Mouse (Mus musculus) midbrain, embryonic 16.5 days (tissue): ENCODE data around the gene Ddr1. TPM values are rescaled to one million over a fixed set of nuclear protein-coding genes. Genes with fewer than 3 reads are reported as not detected.

Experiments used
- ATAC-seq: fragments of 200-750 bp; cut with Nextera tagmentation; 2 replicates; pipeline ENCODE4 v1.8.0; 2017; ENCODE audit warnings: moderate TSS enrichment
- H3K27ac ChIP-seq: fragments of 300-500 bp; sonication (generic); 2 replicates; pipeline ENCODE4 v1.5.1; 2014; ENCODE audit warnings: mild to moderate bottlenecking, low read length, mixed read lengths
- H3K27me3 ChIP-seq: fragments of 300-500 bp; sonication (generic); 2 replicates; pipeline ENCODE4 v1.6.1; 2014; ENCODE audit warnings: low read depth, low read length, mixed read lengths; ENCODE audit not compliant: control insufficient read depth, insufficient read depth
- H3K36me3 ChIP-seq: fragments of 300-500 bp; sonication (generic); 2 replicates; pipeline ENCODE4 v1.6.1; 2014; ENCODE audit warnings: mild to moderate bottlenecking, low read length, moderate library complexity, mixed read lengths; ENCODE audit not compliant: control insufficient read depth, insufficient read depth
- H3K4me1 ChIP-seq: fragments of 300-500 bp; sonication (generic); 2 replicates; pipeline ENCODE4 v1.6.1; 2014; ENCODE audit warnings: mild to moderate bottlenecking, low read length, mixed read lengths; ENCODE audit not compliant: control insufficient read depth, insufficient read depth
- H3K4me2 ChIP-seq: fragments of 300-500 bp; sonication (generic); 2 replicates; pipeline ENCODE4 v1.6.1; 2014; ENCODE audit warnings: mild to moderate bottlenecking, low read length, mixed read lengths
- H3K4me3 ChIP-seq: fragments of 300-500 bp; sonication (generic); 2 replicates; pipeline ENCODE4 v1.5.1; 2014; ENCODE audit warnings: low read depth, mild to moderate bottlenecking, low read length, moderate library complexity, mixed read lengths
- H3K9ac ChIP-seq: fragments of 300-500 bp; sonication (generic); 2 replicates; pipeline ENCODE4 v1.6.1; 2014; ENCODE audit warnings: low read depth, low read length, mixed read lengths
- H3K9me3 ChIP-seq: fragments of 300-500 bp; sonication (generic); replicated peaks from 2 replicates; pipeline ENCODE4 v1.6.1; 2014; ENCODE audit warnings: mild to moderate bottlenecking, low read length, mixed read lengths; ENCODE audit not compliant: control insufficient read depth, poor library complexity, severe bottlenecking
- WGBS: fragments of 180-500 bp; shearing (Covaris S2); extraction: QIAGEN DNeasy Blood & Tissue Kit; methylation state at CpG from one replicate; pipeline ENCODE4 v1.1.7; 2014; 5-methylcytosine and 5-hydroxymethylcytosine counted together
- polyA plus RNA-seq: library from polyadenylated mRNA; unstranded; fragments of >200 nt; fragmentation: Nextera tagmentation; extraction: Ambion mirVana; gene quantifications from 2 replicates; pipeline ENCODE4 v1.2.1, GENCODE M21; 2015

The Ddr1 gene
- polyA plus RNA-seq, 1 experiment from 2014 or later = 87.8 TPM

DNA sequence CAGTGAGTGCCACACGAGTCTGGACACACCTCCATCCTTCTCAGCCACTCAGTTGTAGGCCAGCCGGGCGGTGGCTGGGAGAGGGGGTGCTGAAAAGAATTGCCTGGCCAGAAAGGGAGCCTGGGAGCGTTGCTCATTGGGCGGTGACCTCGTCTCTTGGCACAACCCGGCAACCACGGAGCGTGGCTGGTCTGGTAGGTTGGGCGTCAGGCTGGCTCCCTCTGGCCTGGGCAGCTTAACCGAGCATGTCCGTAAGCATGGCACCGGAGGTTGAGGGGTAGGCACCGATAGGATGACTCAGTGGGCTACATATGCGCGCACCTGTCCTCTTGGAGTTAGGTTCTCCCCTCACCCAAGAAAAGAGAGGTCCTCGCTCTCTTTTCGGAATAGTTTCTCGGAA, 4.5 kb downstream of the Ddr1 start:
- Histone ChIP-seq H3K27me3 (no peaks in the 10 kb centered on the region), H3K27ac (peak overlapping the region; percentile 98), H3K36me3 (no peaks in the 10 kb centered on the region), H3K9ac (peak overlapping the region; percentile 95), H3K4me3 (peak overlapping the region; percentile 68), H3K9me3 (no peaks in the 10 kb centered on the region), H3K4me2 (peak overlapping the region; percentile 94), H3K4me1 (peaks cover 55% of the 10 kb centered on the region)
- ATAC-seq = peak; percentile 12; the same call in 1 of the 2 replicates
- WGBS = under 1% methylated on average over 19 of the region's 19 CpGs

- Histone ChIP-seq H3K4me2 (peak overlapping the region; percentile 94), H3K4me3 (peak overlapping the region; percentile 45), H3K27ac (peak overlapping the region; percentile 98), H3K27me3 (no peaks in the 10 kb centered on the region), H3K9me3 (no peaks in the 10 kb centered on the region), H3K4me1 (peaks cover 43% of the 10 kb centered on the region), H3K36me3 (peaks cover under 1% of the 10 kb centered on the region; the same call in 1 of the 2 replicates), H3K9ac (peak overlapping the region; percentile 83)
- WGBS = 15% methylated on average over 5 of the region's 5 CpGs
- no peak for ATAC-seq
Observed at GRCm38 (mm10) chr17:35698501-35698883, 5.9 kb downstream of the Ddr1 start.

DNA sequence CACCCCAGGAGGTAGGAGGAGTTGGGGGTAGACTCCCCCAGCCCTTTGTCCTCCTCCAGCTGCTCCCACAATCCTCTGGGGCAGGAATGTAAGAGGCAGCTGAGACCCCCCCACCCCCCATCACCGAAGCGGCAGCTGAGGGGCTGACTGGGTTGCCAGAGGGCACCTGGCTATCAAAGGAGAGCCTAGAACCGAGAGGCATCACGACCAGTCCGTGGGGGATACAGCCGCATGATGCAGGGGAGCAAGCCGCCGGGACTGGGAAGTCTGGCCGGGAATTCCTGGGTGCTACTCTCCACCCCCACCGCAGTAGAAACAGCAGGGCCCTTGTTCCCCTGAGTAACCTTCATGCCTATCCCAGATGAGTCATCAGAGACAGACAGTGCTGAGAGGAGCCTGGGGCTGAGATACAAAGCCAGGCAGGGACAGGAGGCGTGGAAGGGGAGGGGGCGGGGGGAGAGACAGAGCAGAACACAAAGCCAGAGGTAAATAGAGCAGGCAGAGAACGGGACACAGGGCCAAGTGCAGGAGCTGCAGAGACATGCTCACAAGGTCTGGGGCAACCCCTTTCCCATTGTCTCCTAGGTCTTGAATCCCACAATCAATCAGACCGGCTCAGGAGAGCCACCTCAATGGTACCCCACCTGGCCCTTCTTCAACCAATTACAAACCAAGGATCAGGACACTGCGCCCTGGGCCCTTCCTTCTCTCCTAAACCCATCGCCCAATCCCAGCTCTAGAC, 6.5 kb downstream of the Ddr1 start:
- under 1% methylated on average over 16 of the region's 16 CpGs for whole genome bisulfite sequencing
- Histone ChIP-seq H3K36me3 (peaks cover 6% of the 10 kb centered on the region; the same call in 1 of the 2 replicates), H3K27ac (peak overlapping the region; percentile 98), H3K27me3 (no peaks in the 10 kb centered on the region), H3K4me1 (peaks cover 41% of the 10 kb centered on the region), H3K9ac (peak overlapping the region; percentile 83), H3K9me3 (no peaks in the 10 kb centered on the region), H3K4me3 (peak overlapping the region; percentile 45), H3K4me2 (peak overlapping the region; percentile 94)
- ATAC-seq = peak; percentile 50

DNA sequence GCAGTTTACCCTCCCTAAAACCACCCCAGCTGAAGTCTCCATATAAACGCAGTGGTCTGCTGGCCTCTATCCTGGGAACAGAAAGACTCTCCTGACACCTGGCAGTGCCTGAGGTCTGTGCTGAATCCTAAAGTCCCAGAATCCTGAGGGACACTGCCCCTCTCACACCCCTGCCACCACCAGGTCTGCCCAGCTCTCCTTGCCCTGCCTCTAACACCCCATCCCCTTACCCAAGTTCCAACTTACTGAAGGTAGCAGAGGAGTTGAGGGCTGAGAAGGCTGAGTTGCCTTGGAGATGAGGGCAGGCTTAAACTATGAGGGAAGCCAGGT, 7.0 kb downstream of the Ddr1 start:
- peaks cover 40% of the 10 kb centered on the region for H3K4me1 ChIP-seq
- H3K9me3 ChIP-seq = no peaks in the 10 kb centered on the region
- H3K9ac ChIP-seq = peak overlapping the region; percentile 83
- 23% methylated on average over 1 of the region's 1 CpGs for WGBS
- no peaks in the 10 kb centered on the region for H3K27me3 ChIP-seq
- peak overlapping the region; percentile 45 for H3K4me3 ChIP-seq
- H3K4me2 ChIP-seq = peak overlapping the region; percentile 94
- peak; percentile 12 for ATAC-seq
- H3K36me3 ChIP-seq = peaks cover 9% of the 10 kb centered on the region; the same call in 1 of the 2 replicates
- H3K27ac ChIP-seq = peak overlapping the region; percentile 98

DNA sequence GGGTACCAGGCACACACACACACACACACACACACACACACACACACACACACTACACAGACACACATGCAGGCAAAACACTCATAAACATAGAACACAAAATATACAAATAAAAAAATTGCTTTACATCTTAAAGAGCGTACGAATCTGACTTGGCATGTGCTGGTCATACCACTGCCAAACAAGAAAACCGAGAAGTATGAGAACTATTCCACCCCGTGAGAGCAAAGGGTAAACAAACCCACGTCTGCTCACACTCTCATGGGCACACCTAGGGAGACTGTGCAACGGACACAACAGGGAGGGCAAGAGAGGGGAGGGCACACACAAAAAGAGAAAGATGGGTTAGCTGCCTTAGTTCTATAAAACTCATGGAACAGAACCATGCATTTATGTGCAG, 7.7 kb downstream of the Ddr1 start:
- WGBS = 60% methylated on average over 6 of the region's 6 CpGs
- Histone ChIP-seq H3K4me1 (peaks cover 33% of the 10 kb centered on the region), H3K9me3 (no peaks in the 10 kb centered on the region), H3K36me3 (peaks cover 10% of the 10 kb centered on the region; the same call in 1 of the 2 replicates), H3K27ac (peak overlapping the region; percentile 98), H3K9ac (peak overlapping the region; percentile 83), H3K27me3 (no peaks in the 10 kb centered on the region), H3K4me2 (peak overlapping the region; percentile 94), H3K4me3 (peak overlapping the region; percentile 45)
- ATAC-seq = no peak

- Histone ChIP-seq H3K36me3 (peaks cover 18% of the 10 kb centered on the region), H3K9me3 (no peaks in the 10 kb centered on the region), H3K4me3 (no peak overlapping the region), H3K4me2 (no peak overlapping the region), H3K4me1 (peaks cover 32% of the 10 kb centered on the region), H3K27ac (no peak overlapping the region), H3K27me3 (no peaks in the 10 kb centered on the region), H3K9ac (no peak overlapping the region)
- ATAC-seq = no peak
- WGBS = 95% methylated on average over 2 of the region's 2 CpGs
Observed at GRCm38 (mm10) chr17:35695289-35695688, 9.1 kb downstream of the Ddr1 start.

DNA sequence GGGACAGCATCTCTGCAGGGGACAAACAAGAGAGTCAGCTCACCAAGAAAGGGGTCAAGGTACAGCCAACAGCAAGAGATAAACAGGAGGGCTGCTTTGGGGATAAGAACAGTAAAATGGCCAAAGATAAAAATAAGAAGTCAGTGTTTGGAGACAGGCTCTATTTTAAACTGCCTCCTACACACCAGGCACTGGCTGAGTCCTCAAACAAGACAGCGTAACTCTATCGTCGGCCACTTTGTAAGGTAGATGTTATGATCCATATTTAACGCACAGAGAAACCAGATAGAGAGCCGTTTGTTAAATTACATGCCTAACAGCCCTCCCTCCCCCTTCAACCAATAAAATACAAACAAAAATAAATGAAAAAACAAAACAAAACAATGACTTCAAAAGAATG, 10.5 kb downstream of the Ddr1 start:
- WGBS = 92% methylated on average over 5 of the region's 5 CpGs
- H3K4me2 ChIP-seq = no peak overlapping the region
- no peak for ATAC-seq
- H3K4me1 ChIP-seq = peaks cover 24% of the 10 kb centered on the region
- no peaks in the 10 kb centered on the region for H3K27me3 ChIP-seq
- H3K36me3 ChIP-seq = peaks cover 27% of the 10 kb centered on the region
- no peak overlapping the region for H3K27ac ChIP-seq
- no peak overlapping the region for H3K9ac ChIP-seq
- no peak overlapping the region for H3K4me3 ChIP-seq
- no peaks in the 10 kb centered on the region for H3K9me3 ChIP-seq

DNA sequence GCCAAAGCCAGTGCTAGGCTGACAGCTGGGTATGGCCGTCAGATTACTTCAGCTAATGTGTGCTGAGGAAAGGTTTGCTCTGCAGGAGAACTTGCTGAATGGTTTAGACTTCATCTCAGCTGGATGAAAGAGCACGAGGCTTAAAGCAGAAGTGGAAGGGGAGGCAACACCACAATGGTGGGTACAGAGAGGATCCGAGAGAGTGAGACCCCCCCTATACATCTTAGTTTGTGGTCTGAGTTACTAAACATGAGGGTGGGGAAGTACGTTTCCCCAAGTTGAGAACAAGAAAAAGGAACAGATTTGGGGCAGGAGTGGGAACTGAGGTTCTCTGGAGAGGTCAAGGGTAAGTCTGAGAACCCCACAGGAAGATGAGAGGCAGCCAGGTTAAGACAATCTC, 12.1 kb downstream of the Ddr1 start:
- Histone ChIP-seq H3K9me3 (no peaks in the 10 kb centered on the region), H3K27ac (no peak overlapping the region), H3K9ac (no peak overlapping the region), H3K4me3 (no peak overlapping the region), H3K4me1 (peaks cover 10% of the 10 kb centered on the region), H3K4me2 (no peak overlapping the region), H3K27me3 (no peaks in the 10 kb centered on the region), H3K36me3 (peaks cover 37% of the 10 kb centered on the region)
- ATAC-seq = no peak
- WGBS = 73% methylated on average over 4 of the region's 4 CpGs

- H3K9me3 ChIP-seq = no peaks in the 10 kb centered on the region
Observed at GRCm38 (mm10) chr17:35691811-35692210, 12.6 kb downstream of the Ddr1 start.

More at GRCm38 (mm10) chr17:35691811-35692210, 12.6 kb downstream of the Ddr1 start:
- Histone ChIP-seq H3K4me1 (peaks cover 5% of the 10 kb centered on the region; the same call in 1 of the 2 replicates), H3K36me3 (peaks cover 37% of the 10 kb centered on the region), H3K4me3 (no peak overlapping the region), H3K27me3 (no peaks in the 10 kb centered on the region), H3K9ac (no peak overlapping the region), H3K4me2 (no peak overlapping the region), H3K27ac (no peak overlapping the region)
- ATAC-seq = no peak
- 89% methylated on average over 4 of the region's 4 CpGs for WGBS
